Mouse (Mus musculus): ENCODE results near the gene Camsap3.
"Not testable (repeated sequence)": the region's sequence is repeated elsewhere in the genome, so short reads cannot be mapped to it uniquely, and the experiment has no call there.

Camsap3 gene

DNA sequence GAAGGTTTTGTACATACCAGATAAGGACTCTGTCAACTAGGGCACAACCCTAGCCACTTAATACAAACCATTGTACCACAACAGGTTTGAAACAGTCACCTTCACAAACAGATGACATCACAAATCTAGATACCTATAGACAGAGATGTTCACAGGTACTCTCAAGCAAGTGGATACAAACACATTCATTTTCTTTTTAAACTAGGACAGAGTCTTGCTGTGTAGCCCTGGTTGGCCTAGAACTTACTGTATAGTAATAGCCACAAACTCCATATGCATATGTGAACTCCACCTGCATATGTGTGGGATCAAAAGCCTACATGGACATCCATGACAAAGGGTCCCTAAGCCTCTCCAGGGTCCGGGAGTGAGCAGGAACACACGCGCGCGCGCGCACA lies at the start of gene Camsap3:
TSS of gene Camsap3 (plus strand) at position 301 of the 398 bp plus-strand sequence.
- no peak for DNase-seq

DNA sequence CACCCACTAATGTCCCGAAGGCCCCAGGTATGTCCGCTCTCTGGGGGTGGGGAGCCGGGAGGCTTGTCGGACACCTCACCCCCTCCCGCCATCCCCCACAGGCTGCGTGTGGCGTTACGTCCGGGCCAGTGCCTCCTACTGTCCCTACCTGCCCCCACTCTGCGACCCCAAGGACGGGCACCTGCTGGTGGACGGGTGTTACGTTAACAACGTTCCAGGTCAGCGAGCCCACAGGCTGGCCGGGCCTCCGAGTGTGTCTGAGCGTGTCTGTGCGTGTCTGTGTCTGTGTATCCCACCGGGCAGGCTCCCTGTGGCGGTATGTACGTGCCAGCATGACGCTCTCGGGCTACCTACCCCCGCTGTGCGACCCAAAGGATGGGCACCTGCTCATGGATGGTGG lies 49.4 kb upstream of the Camsap3 start:
- no peak for DNase-seq

DNA sequence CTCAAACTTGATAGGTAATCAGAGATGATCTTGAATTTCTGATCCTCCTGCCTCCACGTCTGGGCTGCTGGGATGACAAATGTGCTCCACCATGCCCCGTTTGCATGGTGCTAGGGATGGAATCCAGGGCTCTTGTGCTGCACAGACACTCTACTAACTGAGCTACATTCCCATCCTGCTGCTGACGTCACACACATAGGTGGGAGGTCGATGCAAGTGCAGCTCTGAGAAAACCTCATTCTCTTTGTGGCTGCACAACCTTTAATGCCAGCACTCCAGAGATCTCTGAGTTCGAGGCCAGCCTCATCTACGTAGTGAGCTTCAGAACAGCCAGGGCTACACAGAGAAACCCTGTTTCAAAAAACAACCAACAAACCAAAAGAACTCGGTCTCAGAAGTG lies 47.9 kb upstream of the Camsap3 start:
- DNase-seq: no peak

DNA sequence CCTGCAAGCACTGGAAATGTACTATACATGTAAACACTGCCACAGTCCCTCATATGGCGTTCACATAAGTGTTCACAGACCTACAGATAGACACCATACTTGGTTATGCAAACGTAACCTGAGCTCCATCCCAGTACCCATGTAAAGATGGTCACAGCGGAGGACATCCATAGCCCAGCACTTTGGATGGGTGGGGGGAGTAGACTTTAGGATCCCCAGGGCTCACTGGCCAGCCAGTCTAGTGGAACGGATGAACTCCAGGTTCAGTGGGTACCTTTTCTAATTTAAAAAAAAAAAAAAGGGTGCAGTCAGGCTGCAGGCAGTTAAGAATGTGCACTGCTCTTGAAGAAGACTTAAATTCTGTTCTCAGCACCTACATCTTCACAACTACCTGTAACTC lies 47.0 kb upstream of the Camsap3 start:
- DNase-seq: no peak

DNA sequence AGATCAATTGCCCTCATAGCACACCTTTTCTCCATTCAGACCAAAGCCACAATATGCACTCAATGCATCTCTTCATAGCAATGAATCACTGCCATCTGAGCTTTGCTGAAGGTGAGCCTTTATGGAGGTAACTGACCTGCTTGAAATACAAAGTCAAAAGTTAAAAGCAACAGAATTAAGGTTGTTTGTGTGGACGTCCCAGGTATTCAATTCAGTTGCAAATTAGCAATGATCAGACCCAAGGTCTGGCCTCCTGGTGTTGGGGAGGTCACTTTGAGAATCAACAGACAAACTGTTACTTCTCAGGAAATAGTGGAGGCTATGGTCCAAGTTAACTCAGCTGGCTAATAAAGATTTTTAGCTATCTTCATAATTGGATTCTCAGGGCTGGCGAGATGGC lies 40.6 kb upstream of the Camsap3 start:
- no peak for DNase-seq

DNA sequence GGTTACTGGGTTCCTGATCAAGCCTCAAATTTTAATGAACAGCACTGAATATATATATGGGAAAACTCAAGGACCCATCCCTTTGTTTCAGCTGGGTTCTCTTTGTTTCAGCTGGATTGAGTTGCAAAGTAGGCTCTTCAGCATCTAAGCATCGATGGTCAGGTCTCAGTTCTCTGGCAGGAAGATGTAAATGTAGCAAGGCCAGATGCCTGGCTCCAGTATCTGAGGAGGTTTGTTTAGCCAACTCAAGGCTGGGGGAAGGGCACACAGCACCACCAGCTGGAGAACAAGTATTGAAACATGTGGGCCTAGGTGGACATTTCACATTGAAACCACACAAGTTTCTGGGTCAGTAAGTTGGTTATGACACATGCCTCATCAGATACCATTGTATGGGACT lies 34.9 kb upstream of the Camsap3 start:
- DNase-seq: no peak

DNA sequence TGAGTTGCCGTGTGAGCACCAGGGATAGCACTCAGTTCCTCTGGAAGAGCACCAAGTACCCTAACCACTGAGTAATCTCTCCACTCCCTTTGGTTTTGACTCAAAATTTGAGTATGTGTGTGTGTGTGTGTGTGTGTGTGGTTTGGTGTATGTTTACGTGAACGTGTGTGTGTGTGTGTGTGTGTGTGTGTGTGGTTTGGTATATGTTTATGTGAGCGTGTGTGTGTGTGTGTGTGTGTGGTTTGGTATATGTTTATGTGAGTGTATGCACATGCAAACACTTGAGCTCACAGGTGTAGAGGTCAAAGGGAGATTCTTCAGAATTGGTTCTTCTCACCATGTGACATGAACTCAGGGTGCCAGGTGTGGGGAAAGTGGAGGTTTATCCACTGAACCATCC lies 31.0 kb upstream of the Camsap3 start:
- DNase-seq: no peak

DNA sequence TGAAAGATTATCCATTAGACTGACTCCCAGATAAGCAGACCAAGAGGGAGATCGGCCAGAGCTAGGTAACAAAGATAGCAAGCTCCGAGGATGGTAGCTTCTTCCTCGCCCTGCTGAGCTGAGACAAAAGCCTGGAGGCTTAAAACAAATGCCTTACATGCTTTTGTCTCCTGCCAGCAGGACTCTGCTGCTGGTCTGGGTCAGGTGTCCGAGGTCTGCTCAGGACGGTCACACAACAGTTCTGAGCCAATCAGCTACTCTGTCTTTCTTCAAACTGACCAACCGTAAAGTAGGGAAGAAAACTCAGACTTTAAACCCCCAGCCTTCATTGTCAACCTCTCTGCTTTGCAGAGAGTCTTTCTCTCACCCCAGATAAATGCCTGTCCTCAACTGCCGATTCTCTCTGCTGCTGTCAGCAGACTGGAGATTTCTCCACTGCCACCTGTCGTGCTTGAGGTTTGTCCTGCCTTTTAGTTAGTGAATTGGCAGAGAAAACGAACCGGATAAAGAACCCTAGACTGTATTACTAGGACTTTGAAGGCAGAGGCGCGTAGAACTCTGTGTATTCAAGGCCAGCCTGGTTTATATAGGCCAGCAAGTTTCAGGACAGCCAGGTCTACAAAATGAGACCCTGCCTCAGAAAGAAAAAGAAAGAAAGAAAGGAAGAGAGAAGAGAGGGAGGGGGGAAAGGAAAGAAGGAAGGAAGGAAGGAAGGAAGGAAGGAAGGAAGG lies 19.3 kb upstream of the Camsap3 start, which contains the start of gene C330021F23Rik:
TSS of gene C330021F23Rik (plus strand) at position 350 of the 731 bp plus-strand sequence.
- no peak for DNase-seq

DNA sequence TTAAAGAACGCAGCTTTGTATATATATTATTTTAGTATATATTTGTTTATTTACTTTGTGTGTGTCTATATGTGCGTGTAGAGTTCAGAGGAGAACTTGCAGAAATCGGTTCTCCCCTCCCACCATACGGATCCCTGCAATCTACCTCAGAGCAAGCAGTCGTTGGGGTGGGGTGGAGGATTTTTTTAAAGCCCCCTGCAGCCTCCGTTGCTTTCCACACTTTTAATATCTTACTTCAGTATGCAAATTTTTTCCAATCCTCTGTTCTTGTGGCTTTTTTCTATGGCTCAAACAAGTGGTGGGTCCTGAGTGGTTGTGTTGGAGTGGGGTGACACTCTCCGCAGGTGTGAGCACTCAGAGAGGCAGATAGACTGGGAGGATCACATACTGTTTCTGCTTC lies 18.7 kb upstream of the Camsap3 start:
- DNase-seq: no peak

DNA sequence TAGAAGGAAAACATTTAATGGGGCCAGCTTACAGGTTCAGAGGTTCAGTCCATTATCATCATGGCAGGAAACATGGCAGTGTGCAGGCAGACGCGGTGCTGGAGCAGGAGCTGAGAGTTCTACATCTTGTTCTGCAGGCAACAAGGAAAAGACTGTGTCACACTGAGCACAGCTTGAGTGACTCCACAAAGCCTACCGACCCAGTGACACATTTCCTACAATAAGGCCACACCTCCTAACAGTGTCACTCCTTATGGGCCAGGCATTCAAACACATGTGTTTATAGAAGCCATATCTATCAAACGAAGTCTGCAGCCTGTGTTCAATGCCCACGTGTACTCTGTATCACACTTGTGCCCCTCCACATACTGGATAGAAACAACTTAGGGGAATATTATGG lies 17.3 kb upstream of the Camsap3 start:
- DNase-seq: no peak

DNA sequence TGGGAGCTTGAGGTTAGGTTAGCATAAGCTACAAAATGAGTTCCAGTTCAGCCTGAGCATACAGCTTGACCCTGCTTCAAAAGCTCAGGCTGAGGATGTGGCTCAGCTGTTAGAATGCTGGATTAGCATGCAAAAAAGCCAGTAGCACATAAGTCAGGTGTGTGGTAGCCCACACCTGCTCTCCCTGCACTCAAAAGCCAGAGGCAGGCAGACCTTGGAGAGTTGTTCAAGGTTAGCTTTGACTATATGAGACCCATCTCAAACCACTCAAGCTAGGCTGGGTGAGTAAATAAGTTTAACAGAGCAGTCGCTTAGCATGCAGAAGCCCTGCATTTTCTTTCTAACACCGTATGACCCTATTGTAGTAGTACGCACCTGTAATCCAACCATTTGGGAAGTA lies 12.5 kb upstream of the Camsap3 start:
- DNase-seq: no peak

DNA sequence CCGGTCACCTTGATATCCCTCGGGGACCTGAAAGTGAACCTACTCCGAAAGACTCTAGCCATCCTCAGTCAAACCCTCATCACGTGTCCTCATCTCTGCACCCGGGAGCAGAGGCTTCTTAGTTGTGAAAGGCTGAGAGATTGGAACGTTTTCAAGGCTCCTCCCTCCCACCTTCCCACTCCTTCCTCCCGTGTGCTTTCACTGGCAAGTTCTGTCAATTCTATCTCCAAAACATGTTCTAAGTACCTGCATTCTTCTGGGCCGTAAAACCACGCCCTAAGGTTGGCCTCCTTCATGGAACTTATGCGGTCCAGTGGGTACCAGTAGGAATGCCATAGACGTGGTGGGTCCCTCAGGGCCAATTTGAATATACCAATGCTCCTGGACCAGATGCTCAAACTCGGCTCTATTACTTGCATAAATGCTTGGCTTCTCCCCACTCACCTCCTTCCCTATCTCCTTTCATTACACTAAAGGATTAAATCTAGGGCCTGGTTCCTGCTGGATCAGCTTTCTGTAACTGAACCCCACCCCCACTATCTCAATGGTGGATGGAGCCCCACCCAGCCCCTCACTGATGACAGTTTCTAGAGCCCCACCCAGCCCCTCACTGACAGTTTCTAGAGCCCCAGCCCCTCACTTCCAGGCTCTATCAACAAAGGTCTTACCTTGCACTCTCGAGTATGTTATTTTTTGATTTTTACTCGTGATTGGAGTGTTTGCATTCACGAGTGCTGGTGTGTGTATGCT lies 10.7 kb upstream of the Camsap3 start:
- DNase-seq: no peak

DNA sequence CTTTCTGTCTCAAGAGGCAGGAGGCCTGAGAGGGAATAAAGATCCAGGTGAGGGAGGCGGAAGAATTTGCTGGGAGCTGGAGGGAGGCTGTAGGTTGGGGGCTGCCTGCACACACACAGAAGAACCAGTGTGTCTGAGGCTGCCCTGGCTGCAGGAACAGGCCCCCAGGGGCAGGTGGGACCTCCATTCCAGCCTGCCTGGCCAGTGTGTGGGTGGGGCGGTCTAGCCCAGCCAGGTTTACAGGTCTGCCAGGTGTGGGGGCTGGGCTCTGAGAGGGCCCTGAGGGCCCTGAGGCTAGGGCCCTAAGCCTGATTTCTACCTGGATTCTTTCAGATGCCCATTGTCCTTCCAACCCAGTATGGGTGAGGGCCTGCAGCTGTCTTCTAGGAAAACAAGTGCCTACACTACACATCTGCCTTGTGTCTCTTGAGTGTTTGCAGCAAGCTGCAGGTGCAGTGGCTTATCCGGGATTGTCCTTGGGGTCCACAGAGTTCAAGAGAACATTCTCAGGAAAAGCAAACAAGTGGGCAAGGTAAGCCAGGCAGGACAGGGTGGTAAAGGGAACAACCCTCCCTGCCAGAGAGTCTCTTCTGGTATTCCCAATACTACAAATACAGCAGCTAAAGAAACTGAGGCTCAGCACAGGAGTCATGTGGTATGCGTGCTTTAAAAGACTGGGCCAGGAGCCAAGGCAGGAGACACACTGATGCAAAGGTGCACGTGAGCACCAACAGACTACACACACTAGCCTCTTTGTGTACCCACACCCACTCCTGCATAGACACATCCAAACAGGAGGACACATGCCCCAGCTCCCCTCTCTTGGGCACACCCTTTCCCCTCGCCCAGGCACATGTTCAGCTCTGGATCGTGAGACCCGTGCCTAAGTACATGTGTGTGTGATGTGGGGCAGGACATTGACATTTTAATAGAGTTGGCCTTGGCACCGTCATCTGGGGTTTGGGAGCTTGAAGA lies 7.4 kb upstream of the Camsap3 start:
- DNase-seq: no peak

DNA sequence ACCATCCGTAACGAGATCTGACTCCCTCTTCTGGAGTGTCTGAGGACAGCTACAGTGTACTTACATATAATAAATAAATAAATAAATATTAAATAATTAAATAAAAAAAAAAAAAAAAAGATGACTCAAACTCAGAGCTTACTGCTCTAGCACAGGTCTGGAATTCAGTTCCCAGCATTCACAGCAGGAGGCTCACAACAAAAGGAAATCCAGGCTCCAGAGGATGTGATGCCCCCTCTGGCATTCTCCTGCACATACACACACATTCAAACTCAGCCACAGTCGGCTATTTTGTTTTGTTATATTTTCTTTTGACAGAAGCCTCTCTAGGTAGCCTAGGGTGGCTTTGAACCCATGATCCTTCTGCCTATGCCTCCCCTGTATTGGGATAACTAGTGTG lies 5.1 kb upstream of the Camsap3 start:
- not testable (repeated sequence) for DNase-seq

DNA sequence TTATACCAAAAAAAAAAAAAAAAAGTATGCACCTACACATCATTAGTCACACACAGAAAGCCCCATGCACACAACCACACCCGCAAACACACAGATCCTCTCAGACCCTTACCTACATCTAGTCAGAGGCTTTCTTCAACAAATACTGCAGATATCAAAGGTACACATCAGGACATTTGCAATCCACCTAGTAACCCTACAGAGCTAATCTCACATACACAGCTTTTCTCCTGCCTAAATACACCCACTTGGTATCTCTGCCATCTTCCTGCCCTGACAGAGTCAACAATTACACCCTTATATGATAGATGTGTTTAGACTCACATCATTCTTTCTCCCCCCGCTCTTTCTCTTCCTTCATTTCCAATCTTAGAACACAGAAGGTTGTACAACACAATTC lies 641 bp upstream of the Camsap3 start:
- no peak for DNase-seq

DNA sequence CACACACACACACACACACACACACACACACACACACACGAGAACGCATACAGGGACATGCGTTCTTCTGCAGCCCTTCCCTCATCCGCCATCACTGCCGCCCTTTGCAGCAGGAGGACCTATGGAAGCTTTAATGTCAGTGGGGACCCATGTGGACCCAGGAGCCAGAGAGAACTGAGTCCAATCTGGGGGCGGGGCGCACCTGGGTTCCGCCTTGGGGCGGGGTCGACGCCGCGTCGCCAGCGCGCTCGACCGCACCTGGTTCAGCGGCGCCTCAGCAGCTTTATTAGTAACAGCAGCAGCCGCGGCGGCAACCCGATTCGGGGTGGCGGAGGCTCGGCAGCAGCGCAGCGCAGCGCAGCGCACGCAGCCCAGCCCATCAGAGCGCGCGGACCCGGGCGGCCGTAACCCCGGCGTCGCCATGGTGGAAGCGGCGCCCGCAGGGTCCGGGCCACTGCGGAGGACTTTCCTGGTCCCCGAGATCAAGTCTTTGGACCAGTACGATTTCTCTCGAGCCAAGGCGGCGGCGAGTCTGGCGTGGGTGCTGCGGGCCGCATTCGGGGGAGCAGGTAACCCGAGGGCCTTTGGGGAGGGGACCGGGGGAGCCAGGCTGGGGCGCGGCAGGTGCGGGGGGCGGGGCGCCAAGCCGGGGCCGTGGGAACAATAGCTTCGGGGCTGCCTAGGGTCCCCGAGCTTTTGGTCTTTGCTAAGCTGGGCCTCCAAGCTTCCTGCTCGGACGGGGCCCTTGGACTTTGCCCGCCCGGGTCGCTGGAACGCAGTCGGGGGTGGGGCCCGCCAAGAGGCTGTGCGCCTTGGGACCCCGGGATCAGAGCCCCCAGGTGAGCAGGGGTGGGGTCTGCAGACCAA lies 531 bp downstream of the Camsap3 start:
- DNase-seq: peak; percentile 72

DNA sequence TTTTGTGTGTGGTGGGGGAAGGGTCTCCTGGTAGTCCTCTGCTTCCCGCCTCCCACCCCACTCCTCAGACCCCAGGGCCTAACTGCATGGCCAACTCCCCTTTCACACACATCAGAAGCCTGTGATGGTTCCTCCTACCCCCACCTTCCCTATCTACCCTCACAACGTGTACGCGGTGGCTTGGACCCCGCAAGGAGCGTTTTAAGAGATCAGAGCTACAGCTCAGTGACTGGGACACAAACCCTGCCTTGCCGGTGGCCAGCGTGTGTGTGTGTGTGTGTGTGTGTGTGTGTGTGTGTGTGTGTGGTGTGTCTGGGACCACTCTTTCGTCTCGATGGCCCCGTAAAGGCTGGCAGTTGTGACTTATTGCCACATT lies 1.2 kb downstream of the Camsap3 start:
- no peak for DNase-seq

DNA sequence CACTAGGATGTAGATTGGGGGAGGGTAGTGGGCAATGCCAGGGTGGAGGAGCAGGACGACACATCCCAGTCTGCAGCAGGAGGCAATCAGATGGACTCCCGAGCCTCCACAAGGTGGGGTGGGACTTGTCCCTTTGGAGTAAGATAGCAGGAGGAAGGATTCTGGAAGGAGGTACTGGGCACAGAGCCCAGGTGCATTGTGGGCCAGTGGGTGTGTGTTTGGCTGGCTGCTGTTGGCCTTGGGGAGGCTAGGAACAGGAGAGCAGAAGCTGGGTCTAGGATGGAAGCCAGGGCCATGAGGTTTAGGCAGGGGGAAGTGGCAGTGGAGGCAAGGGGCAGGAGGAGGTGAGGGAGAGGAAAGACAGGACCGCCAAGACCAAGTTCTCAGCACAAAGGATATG lies 6.4 kb downstream of the Camsap3 start:
- DNase-seq: no peak

DNA sequence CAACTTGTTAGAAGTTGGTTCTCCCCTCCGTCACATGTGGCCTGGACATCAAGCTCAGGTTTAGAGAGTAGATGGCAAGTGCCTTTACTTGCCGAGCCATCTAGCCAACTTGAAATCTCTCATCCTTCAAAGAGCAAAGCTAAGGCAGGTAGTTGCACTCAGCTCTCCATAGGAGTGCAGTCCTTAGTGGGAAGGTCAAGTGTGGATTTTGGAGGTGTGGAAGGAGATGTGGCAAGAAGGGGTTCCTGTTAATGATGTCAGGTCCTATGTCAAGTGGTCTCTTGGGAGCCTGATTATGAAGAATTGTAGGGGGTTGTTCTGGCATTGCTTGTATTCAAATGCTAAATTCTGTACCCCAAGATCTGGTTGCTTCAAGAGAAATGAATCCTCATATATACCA lies 7.4 kb downstream of the Camsap3 start:
- no peak for DNase-seq

DNA sequence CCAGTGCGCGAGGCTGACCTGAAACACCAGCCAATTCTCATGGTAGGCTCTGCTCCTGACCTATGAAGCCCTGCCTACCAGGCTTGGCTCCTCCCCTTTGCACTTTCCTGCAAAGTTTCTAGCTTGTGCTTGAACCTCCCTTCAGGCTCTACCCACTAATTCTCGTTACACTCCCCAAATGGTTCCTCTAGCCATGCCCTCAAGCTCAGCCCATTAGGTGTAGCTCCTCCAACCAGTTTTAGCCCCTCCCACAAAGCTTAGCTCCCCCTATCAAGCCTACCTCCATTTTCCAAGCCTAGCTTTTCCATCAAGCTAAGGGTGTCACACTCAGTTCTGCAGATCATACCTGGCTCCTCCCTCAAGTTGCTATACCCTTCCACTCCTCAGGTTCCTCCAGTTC lies 11.0 kb downstream of the Camsap3 start:
- no peak for DNase-seq

DNA sequence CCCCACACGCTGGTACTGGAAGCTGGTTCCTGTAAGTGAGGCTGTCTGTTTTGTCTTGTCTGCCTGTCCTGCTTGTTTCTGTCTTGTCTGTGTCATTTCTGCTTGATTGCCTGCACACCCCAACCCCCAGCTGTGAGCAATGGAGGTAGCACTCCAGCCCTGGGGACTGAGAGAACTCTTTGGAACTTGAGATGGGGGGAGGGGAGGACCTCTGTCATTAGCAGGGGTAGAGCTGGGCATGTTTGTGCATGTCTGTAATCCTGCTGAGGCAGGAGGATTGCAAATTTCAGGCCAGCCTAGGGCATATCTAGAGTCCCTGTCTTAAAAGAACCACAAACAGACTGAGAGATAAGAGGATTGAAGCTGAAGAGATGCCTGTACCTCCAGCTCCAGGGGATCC lies 12.1 kb downstream of the Camsap3 start:
- no peak for DNase-seq

DNA sequence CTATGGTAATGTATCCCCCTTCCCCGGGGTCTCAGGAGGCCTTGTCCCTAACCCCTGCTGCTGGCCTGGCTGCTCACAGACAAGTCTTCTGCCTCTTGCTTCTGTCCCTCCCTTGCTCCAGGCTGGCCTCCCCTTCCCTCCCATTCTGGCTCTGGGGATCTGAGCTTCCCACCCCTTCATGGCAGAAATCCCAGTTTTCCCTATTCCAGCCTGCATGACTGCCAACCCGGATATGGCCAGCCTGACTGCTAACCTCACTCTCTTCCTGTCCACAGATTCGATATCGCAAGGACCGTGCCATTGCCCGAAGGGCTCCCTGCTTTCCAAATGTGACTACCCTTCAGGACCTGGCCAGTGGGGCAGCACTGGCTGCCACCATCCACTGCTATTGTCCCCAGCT lies 13.3 kb downstream of the Camsap3 start:
- no peak for DNase-seq
